Mouse (Mus musculus) kidney, embryonic 15.5 days (tissue): ENCODE data around the gene Nckap5. TPM values are rescaled to one million over a fixed set of nuclear protein-coding genes. Genes with fewer than 3 reads are reported as not detected.

Source experiments
- ATAC-seq: fragments of 200-750 bp; cut with Nextera tagmentation; replicated peaks from 2 replicates; pipeline ENCODE4 v1.8.0; 2017; ENCODE audit warnings: moderate TSS enrichment; ENCODE audit not compliant: low FRiP score
- H3K27ac ChIP-seq: fragments of 300-500 bp; sonication (generic); 2 replicates; pipeline ENCODE4 v1.5.1; 2015; ENCODE audit warnings: mild to moderate bottlenecking, inconsistent platforms
- H3K27me3 ChIP-seq: fragments of 300-500 bp; sonication (generic); 2 replicates; pipeline ENCODE4 v1.6.1; 2015; ENCODE audit warnings: inconsistent platforms
- H3K36me3 ChIP-seq: fragments of 300-500 bp; sonication (generic); 2 replicates; pipeline ENCODE4 v1.6.1; 2015; ENCODE audit warnings: inconsistent platforms
- H3K4me1 ChIP-seq: fragments of 300-500 bp; sonication (generic); 2 replicates; pipeline ENCODE4 v1.6.1; 2015; ENCODE audit warnings: inconsistent platforms
- H3K4me2 ChIP-seq: fragments of 300-500 bp; sonication (generic); 2 replicates; pipeline ENCODE4 v1.6.1; 2015; ENCODE audit warnings: moderate library complexity, mild to moderate bottlenecking, inconsistent platforms
- H3K4me3 ChIP-seq: fragments of 300-500 bp; sonication (generic); replicated peaks from 2 replicates; pipeline ENCODE4 v1.5.1; 2015; ENCODE audit warnings: mild to moderate bottlenecking, inconsistent platforms
- H3K9ac ChIP-seq: fragments of 300-500 bp; sonication (generic); 2 replicates; pipeline ENCODE4 v1.6.1; 2015; ENCODE audit warnings: mild to moderate bottlenecking, inconsistent platforms
- H3K9me3 ChIP-seq: fragments of 300-500 bp; sonication (generic); replicated peaks from 2 replicates; pipeline ENCODE4 v1.6.1; 2016; ENCODE audit warnings: inconsistent platforms
- WGBS: fragments of 180-500 bp; shearing (Covaris S2); methylation state at CpG from one replicate; pipeline ENCODE4 v1.1.7; 2015; ENCODE audit warnings: mixed read lengths; 5-methylcytosine and 5-hydroxymethylcytosine counted together
- polyA plus RNA-seq: library from polyadenylated mRNA; unstranded; fragments of >200 nt; fragmentation: Nextera tagmentation; extraction: Ambion mirVana; gene quantifications from 2 replicates; pipeline ENCODE4 v1.2.1, GENCODE M21; 2015

Gene Nckap5
- polyA plus RNA-seq, 1 experiment from 2014 or later = 4.4 TPM

DNA sequence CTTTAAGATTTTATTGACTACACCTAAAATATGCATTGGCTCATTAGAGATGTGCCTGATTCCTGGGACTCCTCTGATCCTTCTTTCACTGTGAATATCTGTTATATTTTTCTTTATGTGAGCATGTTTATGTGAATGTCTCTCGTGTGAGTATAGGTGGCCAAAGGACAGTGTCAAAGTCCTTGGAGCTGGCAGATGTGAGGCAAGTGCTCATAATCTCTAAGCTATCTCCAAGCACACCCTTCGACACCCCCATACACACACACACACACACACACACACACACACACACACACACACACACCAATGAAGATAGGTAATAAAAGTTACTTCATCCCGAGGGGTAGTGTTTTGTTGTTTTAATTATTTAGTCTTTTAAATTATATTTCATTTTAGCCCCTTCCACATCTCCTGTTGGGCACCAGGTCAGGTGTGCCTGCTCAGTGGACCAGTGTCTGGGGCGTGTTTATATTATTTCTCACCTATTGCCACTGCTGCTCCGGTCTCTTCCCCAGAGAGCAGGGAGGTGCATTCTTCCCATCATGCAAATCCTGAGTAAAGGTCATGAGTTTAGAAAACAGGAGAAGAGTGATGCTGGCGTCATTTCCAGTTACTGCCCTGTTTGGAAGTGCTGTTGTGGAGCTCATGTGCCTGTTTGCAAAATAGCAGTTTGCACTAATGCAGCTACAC lies 469.9 kb downstream of the Nckap5 start:
- WGBS = 77% methylated on average over 6 of the region's 6 CpGs
- Histone ChIP-seq H3K4me2 (no peak overlapping the region), H3K27ac (no peak overlapping the region), H3K36me3 (no peaks in the 10 kb centered on the region), H3K27me3 (no peaks in the 10 kb centered on the region), H3K4me1 (no peaks in the 10 kb centered on the region), H3K4me3 (no peak overlapping the region), H3K9me3 (no peaks in the 10 kb centered on the region), H3K9ac (no peak overlapping the region)
- ATAC-seq = no peak

DNA sequence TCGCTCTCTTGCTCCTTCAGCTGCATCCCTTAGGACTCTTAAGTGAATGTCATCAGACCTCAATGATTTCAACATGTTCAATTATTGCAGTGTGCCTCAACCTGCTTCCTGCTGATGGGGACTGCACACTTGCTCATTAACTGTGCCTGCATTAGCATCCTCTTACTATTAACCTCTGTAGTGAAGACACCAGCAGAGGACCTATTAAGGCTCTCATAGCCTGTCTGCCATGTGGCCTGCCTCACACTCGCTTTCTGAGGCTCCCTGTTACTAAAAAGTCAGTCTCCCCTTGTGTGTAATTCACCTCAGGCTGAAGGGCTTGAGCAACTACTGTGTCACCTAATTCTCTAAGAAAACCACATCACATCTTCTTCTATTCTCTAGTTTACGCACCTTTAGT lies 470.5 kb downstream of the Nckap5 start:
- WGBS = 91% methylated on average over 3 of the region's 3 CpGs

GRCm38 (mm10) chr1:126341806-126342205 lies 488.8 kb downstream of the Nckap5 start:
- no peak for ATAC-seq
- Histone ChIP-seq H3K9me3 (no peaks in the 10 kb centered on the region), H3K27me3 (no peaks in the 10 kb centered on the region), H3K9ac (no peak overlapping the region), H3K4me2 (no peak overlapping the region), H3K27ac (no peak overlapping the region), H3K4me3 (no peak overlapping the region), H3K4me1 (peaks cover 6% of the 10 kb centered on the region; the same call in 1 of the 2 replicates), H3K36me3 (no peaks in the 10 kb centered on the region)
- 80% methylated on average over 2 of the region's 2 CpGs for WGBS

More for the DNA sequence above, 470.5 kb downstream of the Nckap5 start:
- H3K36me3 ChIP-seq = no peaks in the 10 kb centered on the region
- ATAC-seq = no peak
- H3K4me1 ChIP-seq = no peaks in the 10 kb centered on the region
- no peaks in the 10 kb centered on the region for H3K27me3 ChIP-seq
- H3K9me3 ChIP-seq = no peaks in the 10 kb centered on the region
- no peak overlapping the region for H3K27ac ChIP-seq
- H3K4me3 ChIP-seq = no peak overlapping the region
- no peak overlapping the region for H3K4me2 ChIP-seq
- no peak overlapping the region for H3K9ac ChIP-seq

DNA sequence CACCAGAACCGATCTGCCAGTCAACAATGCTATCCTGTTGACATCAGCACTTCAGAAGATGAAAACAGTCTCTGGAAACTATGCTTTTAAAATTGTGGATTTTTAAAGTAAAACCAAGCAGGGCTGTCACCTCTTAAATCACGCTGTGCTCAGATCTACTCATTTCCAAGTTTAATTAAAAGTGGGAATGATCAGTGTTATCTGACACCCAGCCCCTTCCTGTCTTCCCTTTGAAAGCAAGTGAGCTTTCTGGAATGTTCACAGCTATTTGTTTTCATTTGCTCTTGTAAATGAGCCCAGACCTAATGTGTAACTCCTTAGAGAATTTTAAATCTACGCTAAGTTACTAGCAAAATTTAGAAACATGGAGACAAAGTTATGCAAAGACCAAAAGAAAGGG lies 491.3 kb downstream of the Nckap5 start:
- no peak for ATAC-seq
- Histone ChIP-seq H3K27ac (no peak overlapping the region), H3K4me3 (no peak overlapping the region), H3K27me3 (no peaks in the 10 kb centered on the region), H3K9me3 (no peaks in the 10 kb centered on the region), H3K36me3 (no peaks in the 10 kb centered on the region), H3K4me2 (no peak overlapping the region), H3K4me1 (peaks cover 6% of the 10 kb centered on the region; the same call in 1 of the 2 replicates), H3K9ac (no peak overlapping the region)
- WGBS = 40% methylated on average over 3 of the region's 3 CpGs

- no peaks in the 10 kb centered on the region for H3K4me1 ChIP-seq
- H3K9me3 ChIP-seq = no peaks in the 10 kb centered on the region
- no peak overlapping the region for H3K4me3 ChIP-seq
- ATAC-seq = no peak
- 87% methylated on average over 4 of the region's 4 CpGs for WGBS
- H3K4me2 ChIP-seq = no peak overlapping the region
- no peaks in the 10 kb centered on the region for H3K27me3 ChIP-seq
- no peak overlapping the region for H3K27ac ChIP-seq
- no peak overlapping the region for H3K9ac ChIP-seq
- H3K36me3 ChIP-seq = no peaks in the 10 kb centered on the region
These were observed 496.4 kb downstream of the Nckap5 start for GRCm38 (mm10) chr1:126334202-126334601.

GRCm38 (mm10) chr1:126332026-126332425 lies 498.6 kb downstream of the Nckap5 start:
- no peak overlapping the region for H3K4me2 ChIP-seq
- no peak overlapping the region for H3K4me3 ChIP-seq
- WGBS = 71% methylated on average over 2 of the region's 2 CpGs
- H3K27me3 ChIP-seq = no peaks in the 10 kb centered on the region
- H3K9ac ChIP-seq = no peak overlapping the region
- H3K36me3 ChIP-seq = no peaks in the 10 kb centered on the region
- ATAC-seq = no peak
- no peak overlapping the region for H3K27ac ChIP-seq
- no peaks in the 10 kb centered on the region for H3K4me1 ChIP-seq
- no peaks in the 10 kb centered on the region for H3K9me3 ChIP-seq

DNA sequence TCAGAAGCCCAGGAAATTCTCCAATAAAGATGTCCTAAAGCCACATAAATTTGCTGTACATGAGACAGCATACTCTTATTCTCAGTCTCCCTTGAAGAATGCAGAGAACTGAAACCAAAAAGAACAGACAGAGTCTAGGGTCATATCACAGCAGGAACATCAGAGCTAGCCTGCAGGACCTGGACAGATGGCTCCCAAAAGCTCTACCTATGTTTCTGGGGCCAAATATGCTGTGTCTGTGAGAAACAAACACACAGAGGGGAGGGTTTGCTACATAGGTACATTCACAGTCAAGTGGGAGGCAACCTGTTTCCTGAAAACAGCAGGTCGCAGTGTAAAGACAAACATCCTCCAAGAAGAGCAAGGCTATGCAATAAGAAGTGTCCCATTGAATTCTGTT lies 509.9 kb downstream of the Nckap5 start:
- WGBS = 74% methylated on average over 1 of the region's 1 CpGs

GRCm38 (mm10) chr1:126317874-126318607 lies 512.6 kb downstream of the Nckap5 start:
- 71% methylated on average over 11 of the region's 11 CpGs for WGBS
- Histone ChIP-seq H3K9me3 (no peaks in the 10 kb centered on the region), H3K4me3 (no peak overlapping the region), H3K27ac (no peak overlapping the region), H3K4me2 (no peak overlapping the region), H3K4me1 (no peaks in the 10 kb centered on the region), H3K27me3 (no peaks in the 10 kb centered on the region), H3K9ac (no peak overlapping the region), H3K36me3 (no peaks in the 10 kb centered on the region)
- ATAC-seq = no peak

More for the DNA sequence above, 509.9 kb downstream of the Nckap5 start:
- Histone ChIP-seq H3K27me3 (no peaks in the 10 kb centered on the region), H3K4me1 (no peaks in the 10 kb centered on the region), H3K4me3 (no peak overlapping the region), H3K9ac (no peak overlapping the region), H3K4me2 (no peak overlapping the region), H3K27ac (no peak overlapping the region), H3K9me3 (no peaks in the 10 kb centered on the region), H3K36me3 (no peaks in the 10 kb centered on the region)
- no peak for ATAC-seq

DNA sequence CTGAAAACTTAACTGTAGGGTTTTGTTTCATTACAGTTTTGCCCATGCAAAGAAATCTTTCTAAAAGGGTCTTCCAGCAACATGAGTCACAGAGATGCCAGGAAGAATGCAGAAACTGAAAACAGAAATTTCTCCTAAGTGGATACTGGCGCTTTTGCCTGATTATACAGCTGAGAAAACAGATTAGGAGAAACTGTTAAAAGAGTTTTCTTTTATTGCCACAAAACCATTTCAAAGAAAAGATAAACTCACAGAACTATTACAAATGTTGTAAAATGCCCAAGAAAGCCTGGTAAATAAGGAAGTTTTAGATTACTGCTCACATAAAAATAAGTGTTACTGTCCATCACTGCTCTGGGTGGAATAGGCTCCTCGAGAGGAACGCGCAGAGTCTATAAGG lies 513.3 kb downstream of the Nckap5 start:
- 88% methylated on average over 4 of the region's 4 CpGs for WGBS
- ATAC-seq = no peak

DNA sequence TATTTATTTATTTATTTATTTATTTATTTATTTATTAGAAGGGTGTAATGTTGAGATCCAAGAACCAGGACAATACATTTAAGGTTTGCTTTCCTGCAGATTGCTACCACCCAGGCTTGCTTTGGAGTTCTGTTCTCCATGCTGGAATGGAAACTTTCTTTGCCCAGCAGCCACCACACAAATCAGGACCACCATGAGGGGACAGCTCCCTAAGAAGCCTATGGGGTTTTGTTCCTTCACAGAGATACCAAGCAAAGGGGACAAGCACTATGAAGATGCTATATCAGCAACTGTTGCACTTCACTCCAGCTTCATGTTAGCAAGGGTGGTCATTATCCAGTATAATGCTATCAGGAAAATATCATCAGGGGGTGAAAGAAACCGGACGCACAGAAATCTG lies 513.7 kb downstream of the Nckap5 start:
- 0 out of 2 replicates have a peak, but pooled peaks have one; percentile 40 for ATAC-seq
- WGBS = 50% methylated on average over 2 of the region's 2 CpGs

More for the DNA sequence above, 513.3 kb downstream of the Nckap5 start:
- no peak overlapping the region for H3K9ac ChIP-seq
- H3K4me1 ChIP-seq = no peaks in the 10 kb centered on the region
- H3K4me2 ChIP-seq = no peak overlapping the region
- H3K36me3 ChIP-seq = no peaks in the 10 kb centered on the region
- H3K4me3 ChIP-seq = no peak overlapping the region
- no peaks in the 10 kb centered on the region for H3K27me3 ChIP-seq
- no peak overlapping the region for H3K27ac ChIP-seq
- H3K9me3 ChIP-seq = no peaks in the 10 kb centered on the region

GRCm38 (mm10) chr1:126301129-126301528 lies 529.5 kb downstream of the Nckap5 start:
- Histone ChIP-seq H3K4me3 (no peak overlapping the region), H3K9ac (no peak overlapping the region), H3K9me3 (no peaks in the 10 kb centered on the region), H3K36me3 (no peaks in the 10 kb centered on the region), H3K27ac (no peak overlapping the region), H3K27me3 (no peaks in the 10 kb centered on the region), H3K4me2 (no peak overlapping the region), H3K4me1 (no peaks in the 10 kb centered on the region)
- ATAC-seq = no peak
- WGBS = 84% methylated on average over 2 of the region's 2 CpGs

More for the DNA sequence above, 513.7 kb downstream of the Nckap5 start:
- Histone ChIP-seq H3K9ac (no peak overlapping the region), H3K4me3 (no peak overlapping the region), H3K27ac (no peak overlapping the region), H3K4me2 (no peak overlapping the region), H3K4me1 (no peaks in the 10 kb centered on the region), H3K9me3 (no peaks in the 10 kb centered on the region), H3K27me3 (no peaks in the 10 kb centered on the region), H3K36me3 (no peaks in the 10 kb centered on the region)

DNA sequence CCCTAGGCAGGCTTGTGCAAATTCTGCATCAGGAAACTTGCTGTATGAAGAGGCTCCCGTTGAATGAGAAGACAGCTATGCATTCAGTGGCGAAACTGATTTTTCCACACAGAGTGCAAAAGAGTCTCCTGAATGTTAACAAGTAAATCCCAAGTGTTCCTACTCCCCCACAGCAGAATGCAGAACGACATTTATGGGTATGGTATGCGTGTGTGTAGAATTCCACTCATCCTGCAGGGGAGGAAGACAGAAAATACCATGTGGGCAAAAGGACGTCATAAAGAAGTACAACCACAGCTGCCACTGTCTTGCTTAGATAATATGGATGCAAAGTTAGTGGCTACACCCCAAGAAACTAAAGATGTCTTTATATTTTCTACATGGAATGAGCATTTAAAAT lies 565.7 kb downstream of the Nckap5 start:
- Histone ChIP-seq H3K4me1 (no peaks in the 10 kb centered on the region), H3K9me3 (no peaks in the 10 kb centered on the region), H3K4me2 (no peak overlapping the region), H3K9ac (no peak overlapping the region), H3K27me3 (no peaks in the 10 kb centered on the region), H3K27ac (no peak overlapping the region), H3K36me3 (no peaks in the 10 kb centered on the region), H3K4me3 (no peak overlapping the region)
- 56% methylated on average over 5 of the region's 5 CpGs for WGBS
- ATAC-seq = no peak
